Mouse (Mus musculus): Measurements from ENCODE around the gene Kcnrg. TPM values are rescaled to one million over a fixed set of nuclear protein-coding genes. Genes with fewer than 3 reads are reported as not detected.
"Not testable (repeated sequence)": the region's sequence is repeated elsewhere in the genome, so short reads cannot be mapped to it uniquely, and the experiment has no call there.

Gene Kcnrg
- polyA plus RNA-seq (2015; fragmentation: Nextera tagmentation; extraction: Ambion mirVana), result 0.91 and 1.3 TPM in 2 replicates

DNA sequence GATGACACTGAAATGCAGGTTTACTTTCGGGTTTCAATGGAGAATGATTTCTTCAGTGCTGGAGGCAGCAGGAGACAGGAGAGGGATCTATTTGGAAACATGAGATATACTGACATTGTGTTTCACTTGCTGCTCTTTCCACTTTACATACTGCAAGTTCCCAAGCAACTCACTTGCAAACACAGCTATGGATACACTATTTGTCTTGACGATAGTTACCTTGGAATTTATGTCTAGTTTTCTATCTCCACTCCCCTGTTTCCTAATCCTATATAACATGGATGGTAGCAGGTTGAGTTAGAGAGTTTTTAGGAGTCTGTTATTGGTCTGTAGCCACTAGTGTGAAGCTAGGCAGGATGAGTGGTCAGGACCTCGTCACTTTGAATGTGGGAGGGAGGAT lies at the start of gene Kcnrg:
Gene Kcnrg, plus strand, starts transcription at position 301 of the 400 bp plus-strand sequence.
- DNase-seq (ENCODE audit: low spot score), result no peak

- DNase-seq (ENCODE audit: low spot score), result no peak
Measured at GRCm38 (mm10) chr14:61558901-61559300, 48.4 kb upstream of the Kcnrg start.

GRCm38 (mm10) chr14:61559856-61560255 lies 47.4 kb upstream of the Kcnrg start:
- DNase-seq (ENCODE audit: low spot score), result no peak

DNA sequence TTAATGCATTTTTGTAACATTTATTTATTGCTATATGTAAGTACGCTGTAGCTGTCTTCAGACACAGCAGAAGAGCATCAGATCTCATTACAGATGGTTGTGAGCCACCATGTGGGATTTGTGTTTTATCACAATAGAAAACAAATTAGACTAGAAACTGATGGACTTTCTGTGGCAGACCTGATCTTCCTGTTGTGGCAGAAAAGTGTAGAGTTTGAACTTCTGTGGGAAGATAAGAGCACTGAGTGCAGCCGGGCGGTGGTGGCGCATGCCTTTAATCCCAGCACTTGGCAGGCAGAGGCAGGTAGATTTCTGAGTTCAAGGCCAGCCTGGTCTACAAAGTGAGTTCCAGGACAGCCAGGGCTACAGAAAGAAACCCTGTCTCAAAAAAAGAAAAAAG lies 41.0 kb upstream of the Kcnrg start:
- DNase-seq (ENCODE audit: low spot score), result not testable (repeated sequence)

DNA sequence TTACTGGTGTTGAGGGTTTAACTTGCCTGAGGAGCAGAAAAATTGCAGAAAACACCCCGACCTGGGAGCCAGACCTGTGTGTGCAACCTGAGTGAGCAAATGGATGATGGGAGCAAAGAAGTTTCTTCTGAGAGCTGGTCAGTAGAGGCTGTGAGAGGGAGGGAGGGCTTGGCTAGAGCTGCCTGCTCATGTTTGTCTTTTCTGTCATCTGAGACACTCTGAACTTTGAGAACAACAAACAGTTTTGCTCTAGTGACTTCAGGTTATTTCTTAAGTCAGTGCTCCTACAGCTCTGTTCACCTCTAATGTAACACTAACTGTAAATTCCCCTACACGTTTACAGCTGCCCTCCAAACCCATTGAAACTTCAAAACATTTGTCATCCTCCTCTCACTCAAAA lies 37.9 kb upstream of the Kcnrg start:
- DNase-seq (ENCODE audit: low spot score), result no peak

- peak; percentile 86 for DNase-seq (ENCODE audit: low spot score)
Measured at GRCm38 (mm10) chr14:61571366-61571765, 35.9 kb upstream of the Kcnrg start.

DNA sequence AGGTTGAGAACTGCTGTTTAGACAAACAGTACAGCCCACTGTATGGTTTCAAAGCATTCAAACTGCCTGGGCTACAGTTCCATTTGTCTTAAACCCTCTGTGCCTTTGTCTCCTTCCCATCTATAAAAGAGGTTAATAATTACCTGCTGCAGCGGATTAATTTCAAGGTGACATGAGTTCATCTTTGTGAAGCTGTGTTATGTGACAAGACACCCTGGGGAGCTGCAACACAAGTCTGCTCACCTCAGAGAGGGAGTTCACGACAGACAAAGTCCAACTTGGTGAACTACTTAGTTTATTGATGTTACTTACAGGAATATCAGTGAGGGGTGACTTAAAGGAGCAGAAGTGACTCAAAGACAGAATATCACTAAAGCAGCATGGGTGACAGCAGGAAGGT lies 35.1 kb upstream of the Kcnrg start:
- DNase-seq (ENCODE audit: low spot score), result no peak

- no peak for DNase-seq (ENCODE audit: low spot score)
Measured at GRCm38 (mm10) chr14:61575066-61575465, 32.2 kb upstream of the Kcnrg start.

DNA sequence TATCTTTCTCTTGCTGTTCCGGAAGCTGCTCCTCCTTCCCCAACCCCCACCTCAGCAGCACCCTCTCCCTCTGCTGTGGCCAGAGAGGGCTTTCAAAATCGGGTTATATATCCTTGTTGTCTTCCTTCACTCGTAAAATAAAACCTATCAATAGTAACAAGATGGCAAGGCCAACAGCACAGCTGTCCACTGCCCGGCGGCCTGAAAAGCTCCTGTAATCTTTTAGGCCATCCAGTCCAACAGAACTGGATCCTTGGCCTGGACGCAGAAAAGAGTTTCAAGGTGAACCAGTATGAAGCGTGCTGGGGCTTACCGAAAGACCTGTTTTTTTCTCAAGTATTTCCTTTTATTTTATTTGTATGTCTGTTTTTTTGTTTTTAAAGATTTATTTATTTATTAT lies 31.3 kb upstream of the Kcnrg start:
- DNase-seq (ENCODE audit: low spot score), result no peak

DNA sequence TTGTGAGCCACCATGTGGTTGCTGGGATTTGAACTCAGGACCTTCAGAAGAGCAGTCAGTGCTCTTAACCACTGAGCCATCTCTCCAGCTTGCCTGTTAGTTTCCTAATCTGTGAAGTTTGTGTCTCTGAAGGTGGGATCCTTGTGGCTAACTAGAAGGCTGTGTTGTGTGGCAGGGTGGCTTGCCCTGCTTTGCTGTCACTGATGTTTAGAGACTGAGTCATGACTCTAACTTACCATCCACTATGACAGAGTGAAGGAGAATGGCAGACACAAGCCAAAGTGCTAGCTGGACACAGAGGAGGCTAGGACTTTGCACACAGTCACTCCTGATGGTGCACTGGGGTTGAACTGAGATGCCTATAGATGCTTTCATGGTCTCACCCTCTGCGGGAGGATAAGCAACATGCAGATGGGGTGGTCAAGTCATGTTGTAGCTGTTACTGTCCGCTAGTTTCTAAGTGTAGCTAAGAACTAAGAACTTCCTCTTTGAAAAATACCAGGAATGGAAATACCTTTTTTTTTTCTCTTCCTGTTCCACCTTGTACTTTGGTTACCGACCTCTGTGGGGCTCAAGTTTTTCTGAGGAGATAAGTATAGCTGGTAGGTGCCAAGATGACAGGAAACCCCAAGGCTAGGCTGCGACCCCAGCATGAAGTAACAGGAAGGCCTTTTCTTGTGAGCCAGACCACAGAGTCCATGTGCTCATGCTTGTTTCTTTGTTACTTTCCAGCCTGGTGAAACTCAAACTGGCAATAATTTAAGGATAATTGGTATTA lies 17.8 kb upstream of the Kcnrg start:
- peak; percentile 42 for DNase-seq (ENCODE audit: low spot score)

GRCm38 (mm10) chr14:61596719-61597426 lies 10.4 kb upstream of the Kcnrg start:
- no peak for DNase-seq (ENCODE audit: low spot score)

GRCm38 (mm10) chr14:61597968-61598367 lies 9.3 kb upstream of the Kcnrg start, which contains the start of gene Trim13:
TSS of gene Trim13 (plus strand) at chr14:61598247.
- DNase-seq (ENCODE audit: low spot score), result peak; percentile 79

DNA sequence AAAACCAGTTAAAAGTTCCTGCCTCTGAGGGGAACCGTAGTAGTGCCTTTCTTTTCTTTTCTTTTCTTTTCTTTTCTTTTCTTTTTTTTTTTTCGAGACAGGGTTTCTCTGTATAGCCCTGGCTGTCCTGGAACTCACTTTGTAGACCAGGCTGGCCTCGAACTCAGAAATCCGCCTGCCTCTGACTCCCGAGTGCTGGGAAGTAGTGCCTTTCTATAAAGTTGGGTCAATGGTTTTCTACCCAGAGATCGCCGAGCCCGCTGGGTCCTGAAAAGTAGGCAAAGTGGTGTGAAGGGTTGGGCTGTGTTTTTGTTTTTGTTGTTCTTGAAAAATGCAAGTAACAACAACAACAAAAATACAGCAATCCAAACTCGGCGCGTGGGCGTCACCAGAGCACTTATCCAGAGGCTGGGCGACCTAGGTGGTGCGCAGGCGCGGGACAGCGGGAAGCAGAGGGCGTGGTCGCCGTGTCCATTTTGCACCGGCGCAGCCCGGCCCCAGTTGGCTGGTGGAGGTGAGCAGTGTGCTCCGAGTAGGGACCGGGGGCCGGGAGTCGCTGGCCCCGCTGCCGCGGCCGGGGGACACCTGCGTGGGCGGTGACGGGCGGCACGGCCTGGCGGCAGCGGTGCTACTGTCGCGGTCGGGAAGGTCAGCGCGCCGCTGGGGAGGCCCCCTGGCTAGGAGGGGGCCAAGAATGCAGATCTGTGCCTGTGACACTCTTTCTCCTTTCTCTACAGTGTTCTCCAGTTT lies 8.0 kb upstream of the Kcnrg start:
- DNase-seq (ENCODE audit: low spot score), result peak; percentile 86

DNA sequence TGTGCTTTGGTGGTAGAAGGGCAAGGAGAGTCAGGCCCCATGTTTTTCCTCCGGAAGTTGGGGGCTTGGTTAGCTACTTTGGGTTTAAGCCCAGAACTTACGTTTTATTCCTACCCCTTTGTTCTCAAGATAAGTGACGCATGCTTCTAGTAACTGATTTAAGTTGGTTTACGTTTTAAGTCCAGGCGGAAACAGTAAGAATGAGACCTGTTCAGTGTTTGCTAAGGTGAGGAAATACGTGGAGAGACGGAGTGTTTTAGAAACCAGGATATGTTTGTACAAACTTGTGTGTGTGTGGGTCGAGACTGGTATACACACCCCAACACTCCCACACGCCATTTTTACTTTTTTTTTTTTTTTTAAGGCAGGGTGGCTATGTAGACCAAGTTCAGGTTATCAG lies 5.9 kb upstream of the Kcnrg start:
- DNase-seq (ENCODE audit: low spot score), result no peak

- DNase-seq (ENCODE audit: low spot score), result no peak
Measured at GRCm38 (mm10) chr14:61603069-61603755, 4.0 kb upstream of the Kcnrg start.

DNA sequence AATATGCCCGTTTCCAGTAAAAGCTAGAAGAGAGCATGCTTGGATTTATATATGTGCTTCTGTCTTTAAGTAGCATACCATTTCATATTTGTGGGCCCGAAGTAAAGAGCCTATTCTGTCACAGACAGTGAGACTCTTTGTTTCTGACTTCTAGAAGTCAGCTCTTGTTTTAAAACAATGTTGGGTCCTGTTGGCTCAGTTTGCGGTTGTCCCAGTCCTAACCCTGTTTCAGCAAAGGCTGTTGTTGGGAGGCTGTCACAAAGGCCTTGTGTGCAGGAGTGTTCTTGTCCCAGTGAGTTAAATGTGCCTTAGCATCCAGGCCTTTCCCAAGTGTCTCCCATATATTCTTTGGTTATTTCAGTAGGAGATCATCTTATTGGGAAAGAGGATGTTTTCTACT lies 3.2 kb upstream of the Kcnrg start:
- no peak for DNase-seq (ENCODE audit: low spot score)

DNA sequence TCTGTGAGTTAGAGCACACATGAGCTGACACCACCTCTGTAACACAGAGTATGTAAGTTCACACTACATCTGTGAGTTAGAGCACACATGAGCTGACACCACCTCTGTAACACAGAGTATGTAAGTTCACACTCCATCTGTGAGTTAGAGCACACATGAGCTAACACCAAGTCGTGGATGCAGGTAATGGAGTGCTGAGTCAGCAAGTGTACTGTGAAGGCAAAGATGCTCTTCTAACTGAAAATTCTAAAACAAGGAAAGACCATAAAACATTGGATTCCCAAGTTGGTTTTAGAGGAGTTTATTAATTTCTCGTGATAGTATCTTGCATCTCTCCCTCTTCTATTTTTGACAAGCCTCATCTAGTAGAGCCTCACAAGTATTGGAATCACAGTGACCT lies 1.2 kb upstream of the Kcnrg start:
- not testable (repeated sequence) for DNase-seq (ENCODE audit: low spot score)

GRCm38 (mm10) chr14:61611766-61612165 lies 4.5 kb downstream of the Kcnrg start:
- no peak for DNase-seq (ENCODE audit: low spot score)

DNA sequence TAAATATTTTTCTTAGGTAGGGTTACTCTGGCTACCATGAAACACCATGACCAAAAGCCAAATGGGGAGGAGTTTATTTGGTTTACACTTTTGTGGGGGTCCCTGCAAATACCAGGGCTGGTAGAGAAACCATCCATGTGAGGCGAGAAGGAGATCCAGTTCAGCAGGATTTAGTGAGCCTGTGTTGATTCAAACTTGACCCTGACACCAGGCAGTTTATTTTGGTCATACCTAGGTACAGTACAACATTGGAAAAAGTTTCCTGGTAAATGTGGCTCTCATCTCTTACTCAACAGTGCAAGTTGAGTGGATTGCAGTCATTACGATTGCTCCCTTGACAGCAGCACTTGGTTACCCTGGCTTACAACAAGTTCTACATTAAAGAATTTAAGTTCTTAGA lies 6.1 kb downstream of the Kcnrg start:
- DNase-seq (ENCODE audit: low spot score), result no peak

- no peak for DNase-seq (ENCODE audit: low spot score)
Measured at GRCm38 (mm10) chr14:61620371-61620770, 13.1 kb downstream of the Kcnrg start.

- DNase-seq (ENCODE audit: low spot score), result no peak
Measured at GRCm38 (mm10) chr14:61635969-61636368, 28.7 kb downstream of the Kcnrg start.
